Mouse (Mus musculus): ENCODE measurements around the gene Zyg11a. TPM values are rescaled to one million over a fixed set of nuclear protein-coding genes. Genes with fewer than 3 reads are reported as not detected.
"Not testable (repeated sequence)": the region's sequence is repeated elsewhere in the genome, so short reads cannot be mapped to it uniquely, and the experiment has no call there.

The Zyg11a gene
- polyA plus RNA-seq, 1 experiment, result not detected

DNA sequence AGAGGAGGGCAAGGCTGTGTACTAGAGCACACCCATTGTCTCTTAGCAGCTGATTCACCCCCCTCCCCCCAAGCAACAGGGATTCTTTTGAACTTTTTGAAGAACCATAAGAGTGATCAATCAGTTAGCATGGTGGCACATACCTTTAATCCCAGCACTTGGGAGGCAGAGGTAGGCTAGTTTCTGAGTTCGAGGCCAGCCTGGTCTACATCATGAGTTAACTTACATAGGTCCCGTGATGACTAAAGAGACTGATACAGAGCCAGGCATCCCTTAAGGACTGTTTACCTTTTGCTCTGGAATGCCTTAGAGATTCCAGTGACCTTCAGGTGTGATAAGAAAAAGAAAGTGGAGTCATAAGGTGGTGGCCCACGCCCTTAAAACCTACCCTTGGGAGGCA is 54.6 kb downstream of the Zyg11a start:
- Histone ChIP-seq H3K4me3 (ENCODE audit: insufficient read depth, low read depth, low read length) (no peak overlapping the region), H3K4me1 (ENCODE audit: control insufficient read depth, insufficient read depth, low read length) (peaks cover 8% of the 10 kb centered on the region), H3K27ac (ENCODE audit: insufficient read depth, low read depth, low read length) (no peak overlapping the region)
- 92% methylated on average over 3 of the region's 3 CpGs for WGBS
- TF ChIP-seq CTCF (IDR thresholded peaks at IDR 0.05; ENCODE audit: insufficient read depth, low read depth, low read length), result no peak

DNA sequence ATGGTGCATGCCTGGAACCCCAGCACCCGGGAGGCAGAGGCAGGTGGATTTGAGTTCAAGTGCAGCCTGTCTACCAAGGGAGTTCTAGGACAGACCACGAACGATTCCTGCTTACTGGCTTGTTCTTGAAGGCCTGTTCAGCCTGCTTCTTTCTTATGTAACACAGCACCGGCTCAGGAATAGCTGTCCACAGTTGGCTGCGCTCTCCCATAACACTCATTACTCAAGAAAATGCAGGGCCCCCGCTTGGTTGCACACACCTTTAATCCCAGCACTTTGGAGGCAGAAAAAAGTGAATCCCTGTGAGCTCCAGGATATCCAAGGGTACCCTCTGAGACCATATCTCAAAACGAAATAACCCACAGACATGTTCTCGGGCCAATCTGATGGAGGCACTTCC is 55.9 kb downstream of the Zyg11a start:
- no peak overlapping the region for H3K4me3 ChIP-seq (ENCODE audit: insufficient read depth, low read depth, low read length)
- WGBS, result 91% methylated on average over 8 of the region's 8 CpGs
- peaks cover 8% of the 10 kb centered on the region for H3K4me1 ChIP-seq (ENCODE audit: control insufficient read depth, insufficient read depth, low read length)
- TF ChIP-seq CTCF (IDR thresholded peaks at IDR 0.05; ENCODE audit: insufficient read depth, low read depth, low read length), result no peak
- TF ChIP-seq POLR2A (IDR thresholded peaks at IDR 0.05; ENCODE audit: insufficient read depth, low read depth, low read length), result no peak
- no peak overlapping the region for H3K27ac ChIP-seq (ENCODE audit: insufficient read depth, low read depth, low read length)

DNA sequence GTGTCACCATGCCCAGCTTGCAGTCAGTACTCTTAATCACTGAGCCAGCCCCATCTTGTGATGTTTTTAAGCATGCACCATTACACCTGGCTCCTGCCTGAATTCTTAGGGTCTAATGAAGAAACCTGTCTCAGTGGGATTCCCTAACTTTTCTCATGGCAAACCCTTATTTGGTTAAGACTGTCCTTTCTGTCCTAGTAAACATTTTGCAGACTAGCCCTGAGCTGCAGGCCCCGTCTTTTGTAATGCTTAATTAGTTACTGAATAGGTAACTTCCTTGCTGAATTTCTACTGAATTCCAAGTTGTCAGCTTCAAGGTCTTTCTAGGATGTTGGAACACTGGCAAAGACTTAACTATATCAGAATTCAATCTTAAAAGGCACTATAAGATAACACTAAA is 62.7 kb downstream of the Zyg11a start:
- H3K27ac ChIP-seq (ENCODE audit: insufficient read depth, low read depth, low read length); H3K4me1 ChIP-seq (ENCODE audit: control insufficient read depth, insufficient read depth, low read length); H3K4me3 ChIP-seq (ENCODE audit: insufficient read depth, low read depth, low read length): not testable (repeated sequence)
- 85% methylated on average over 1 of the region's 1 CpGs for WGBS

DNA sequence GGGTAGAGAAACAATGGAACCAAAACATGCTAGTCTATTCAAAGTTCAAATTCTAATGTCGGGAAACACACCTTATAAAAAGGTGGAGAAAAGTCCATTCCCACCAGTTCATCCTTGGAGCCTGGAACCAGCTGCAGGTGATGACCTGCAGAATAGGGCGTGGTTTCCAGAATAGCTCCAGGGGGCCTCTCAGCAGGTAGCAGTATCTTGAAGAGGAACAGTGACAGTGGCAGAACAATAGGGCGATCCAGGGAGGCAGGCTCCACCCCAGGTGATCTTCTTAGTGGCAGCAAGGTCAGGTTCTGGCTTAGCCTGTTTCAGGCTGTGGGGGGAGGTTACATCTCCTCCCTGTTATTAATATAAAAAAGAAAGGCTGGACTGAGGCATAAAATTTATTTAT is 72.3 kb downstream of the Zyg11a start:
- not testable (repeated sequence) for H3K4me3 ChIP-seq (ENCODE audit: insufficient read depth, low read depth, low read length); H3K27ac ChIP-seq (ENCODE audit: insufficient read depth, low read depth, low read length); H3K4me1 ChIP-seq (ENCODE audit: control insufficient read depth, insufficient read depth, low read length)
- 47% methylated on average over 3 of the region's 3 CpGs for WGBS

GRCm38 (mm10) chr4:108144880-108145279 is 73.0 kb downstream of the Zyg11a start, which contains the start of gene Scp2:
Scp2 (minus strand) TSS chr4:108144998.
- WGBS, result 89% methylated on average over 1 of the region's 1 CpGs
- H3K4me1 ChIP-seq (ENCODE audit: control insufficient read depth, insufficient read depth, low read length), result no peaks in the 10 kb centered on the region
- H3K4me3 ChIP-seq (ENCODE audit: insufficient read depth, low read depth, low read length), result no peak within 1 kb of the TSS
- TF ChIP-seq CTCF (IDR thresholded peaks at IDR 0.05; ENCODE audit: insufficient read depth, low read depth, low read length), result no peak
- no peak for TF ChIP-seq POLR2A (IDR thresholded peaks at IDR 0.05; ENCODE audit: insufficient read depth, low read depth, low read length)
- H3K27ac ChIP-seq (ENCODE audit: insufficient read depth, low read depth, low read length), result no peak within 1 kb of the TSS

DNA sequence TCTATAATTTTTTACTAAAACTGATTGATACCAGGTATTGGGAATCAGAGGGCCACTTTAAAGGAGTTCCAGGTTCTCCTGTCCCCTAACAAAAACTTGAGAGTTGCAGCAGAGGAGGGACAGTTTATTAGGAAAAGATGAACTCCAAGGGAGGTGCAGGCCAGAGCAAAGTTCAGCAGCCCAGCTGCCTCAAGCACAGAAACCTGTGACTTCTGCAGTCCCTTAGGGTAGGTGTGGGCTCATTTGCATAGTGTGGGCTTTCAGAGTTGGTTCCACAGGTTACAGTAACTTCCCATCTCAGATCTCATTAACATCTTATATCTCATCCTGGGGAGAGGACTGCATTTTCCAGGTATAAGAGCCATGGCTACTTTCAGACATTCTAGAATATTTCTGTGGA is 74.1 kb downstream of the Zyg11a start:
- Histone ChIP-seq H3K27ac (ENCODE audit: insufficient read depth, low read depth, low read length) (no peak overlapping the region), H3K4me3 (ENCODE audit: insufficient read depth, low read depth, low read length) (no peak overlapping the region), H3K4me1 (ENCODE audit: control insufficient read depth, insufficient read depth, low read length) (no peaks in the 10 kb centered on the region)
- TF ChIP-seq CTCF (IDR thresholded peaks at IDR 0.05; ENCODE audit: insufficient read depth, low read depth, low read length) (no peak), POLR2A (IDR thresholded peaks at IDR 0.05; ENCODE audit: insufficient read depth, low read depth, low read length) (no peak)

DNA sequence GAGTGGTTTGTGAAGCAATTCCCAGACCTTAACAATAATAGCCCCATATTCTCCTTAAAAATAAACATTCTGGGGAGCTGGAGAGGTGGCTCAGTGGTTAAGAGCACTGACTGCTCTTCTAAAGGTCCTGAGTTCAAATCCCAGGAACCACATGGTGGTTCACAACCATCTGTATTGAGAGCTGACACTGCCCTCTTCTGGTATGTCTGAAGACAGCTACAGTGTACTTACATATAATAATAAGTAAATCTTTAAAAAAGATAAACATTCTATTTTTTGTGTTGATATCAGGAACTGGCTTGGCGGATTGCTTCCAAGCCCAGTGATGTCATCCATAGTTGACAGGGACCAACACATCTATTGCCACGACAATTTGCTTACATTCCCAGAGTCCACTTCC is 74.7 kb downstream of the Zyg11a start:
- H3K4me1 ChIP-seq (ENCODE audit: control insufficient read depth, insufficient read depth, low read length); H3K27ac ChIP-seq (ENCODE audit: insufficient read depth, low read depth, low read length); H3K4me3 ChIP-seq (ENCODE audit: insufficient read depth, low read depth, low read length): not testable (repeated sequence)
- 90% methylated on average over 2 of the region's 2 CpGs for WGBS

GRCm38 (mm10) chr4:108136938-108137337 is 80.9 kb downstream of the Zyg11a start:
- 90% methylated on average over 5 of the region's 5 CpGs for WGBS

More at GRCm38 (mm10) chr4:108136938-108137337, 80.9 kb downstream of the Zyg11a start:
- Histone ChIP-seq H3K27ac (ENCODE audit: insufficient read depth, low read depth, low read length) (no peak overlapping the region), H3K4me3 (ENCODE audit: insufficient read depth, low read depth, low read length) (no peak overlapping the region), H3K4me1 (ENCODE audit: control insufficient read depth, insufficient read depth, low read length) (no peaks in the 10 kb centered on the region)
- TF ChIP-seq POLR2A (IDR thresholded peaks at IDR 0.05; ENCODE audit: insufficient read depth, low read depth, low read length), result no peak
- no peak for TF ChIP-seq CTCF (IDR thresholded peaks at IDR 0.05; ENCODE audit: insufficient read depth, low read depth, low read length)

Other genes starting within 250 kb of the Zyg11a start
- not detected in 2 replicates for gene Slc1a7, start 249.7 kb downstream of the Zyg11a start, polyA plus RNA-seq (2012; ENCODE audit: insufficient read depth, insufficient read length, low replicate concordance, missing spikeins)
- gene Podn, start 121.6 kb downstream of the Zyg11a start, polyA plus RNA-seq (2012; ENCODE audit: insufficient read depth, insufficient read length, low replicate concordance, missing spikeins), result not detected in 2 replicates
- not detected in 2 replicates for gene Scp2, start 73.0 kb downstream of the Zyg11a start, polyA plus RNA-seq (2012; ENCODE audit: insufficient read depth, insufficient read length, low replicate concordance, missing spikeins)
- gene Echdc2, start 52.6 kb downstream of the Zyg11a start, polyA plus RNA-seq (2012; ENCODE audit: insufficient read depth, insufficient read length, low replicate concordance, missing spikeins), result not detected in 2 replicates
- gene Zyg11b, start 83.0 kb upstream of the Zyg11a start, polyA plus RNA-seq (2012; ENCODE audit: insufficient read depth, insufficient read length, low replicate concordance, missing spikeins), result 69.6 and 87.5 TPM in 2 replicates
- gene Coa7, start 110.1 kb upstream of the Zyg11a start, polyA plus RNA-seq (2012; ENCODE audit: insufficient read depth, insufficient read length, low replicate concordance, missing spikeins), result not detected in 2 replicates
- not detected in 2 replicates for gene Shisal2a, start 165.3 kb upstream of the Zyg11a start, polyA plus RNA-seq (2012; ENCODE audit: insufficient read depth, insufficient read length, low replicate concordance, missing spikeins)
- gene Gpx7, start 188.9 kb upstream of the Zyg11a start, polyA plus RNA-seq (2012; ENCODE audit: insufficient read depth, insufficient read length, low replicate concordance, missing spikeins), result not detected in 2 replicates
- not detected in 2 replicates for gene Tut4, start 241.4 kb upstream of the Zyg11a start, polyA plus RNA-seq (2012; ENCODE audit: insufficient read depth, insufficient read length, low replicate concordance, missing spikeins)